Mouse (Mus musculus) heart, adult 2 months (tissue): ENCODE results near the gene Parp14. TPM values are rescaled to one million over a fixed set of nuclear protein-coding genes. Genes with fewer than 3 reads are reported as not detected.
A peak's percentile ranks its signal among the peaks of the same experiment; 100 is the strongest.

Source experiments
- DNase-seq, 2 experiments: peaks; one replicate each; pipeline ENCODE4 v3.0.0; 2021
- H3K27ac ChIP-seq: fragments of 200-600 bp; 2 replicates; pipeline ENCODE4 v1.8.1; 2022
- H3K27me3 ChIP-seq: fragments of 200-500 bp; 2 replicates; pipeline ENCODE4 v1.6.1; 2012; ENCODE audit warnings: mild to moderate bottlenecking, low read length, inconsistent platforms, mixed read lengths; ENCODE audit not compliant: control insufficient read depth, insufficient read depth
- H3K36me3 ChIP-seq: fragments of 200-500 bp; 2 replicates; pipeline ENCODE4 v1.6.1; 2012; ENCODE audit warnings: low read length, inconsistent platforms; ENCODE audit not compliant: control insufficient read depth, insufficient read depth
- H3K4me1 ChIP-seq: fragments of 200-500 bp; 2 replicates; pipeline ENCODE4 v1.6.1; 2011; ENCODE audit warnings: low read length; ENCODE audit not compliant: control insufficient read depth, insufficient read depth
- H3K4me3 ChIP-seq: fragments of 200-600 bp; 2 replicates; pipeline ENCODE4 v1.8.1; 2022
- H3K79me2 ChIP-seq: fragments of 200-500 bp; replicated peaks from 2 replicates; pipeline ENCODE4 v1.6.1; 2012; ENCODE audit warnings: mild to moderate bottlenecking, inconsistent platforms, low read length, moderate library complexity, mixed read lengths; ENCODE audit not compliant: control insufficient read depth, insufficient read depth
- H3K9ac ChIP-seq: fragments of 200-500 bp; 2 replicates; pipeline ENCODE4 v1.6.1; 2012; ENCODE audit warnings: low read depth, mild to moderate bottlenecking, control low read depth, inconsistent platforms, low read length, mixed read lengths
- CTCF ChIP-seq: fragments of 200-600 bp; IDR thresholded peaks from 2 replicates; pipeline ENCODE4 v1.8.1; 2022; ENCODE audit warnings: antibody characterized with exemption, mild to moderate bottlenecking, moderate library complexity
- EP300 ChIP-seq: fragments of 200-500 bp; IDR thresholded peaks from 2 replicates; pipeline ENCODE4 v1.6.1; 2011; ENCODE audit warnings: low read depth, low read length, control low read depth; ENCODE audit not compliant: insufficient read depth
- POLR2A ChIP-seq: fragments of 200-500 bp; IDR thresholded peaks from 2 replicates; pipeline ENCODE4 v1.6.1; 2011; ENCODE audit warnings: mild to moderate bottlenecking, low read depth, low read length, control low read depth; ENCODE audit not compliant: insufficient read depth
- WGBS: fragments of 180-500 bp; shearing (Covaris S2); methylation state at CpG from one replicate; pipeline ENCODE4 v1.1.7; 2018; 5-methylcytosine and 5-hydroxymethylcytosine counted together
- intact Hi-C: fragments of 180-260 bp; cut with DNase I; formaldehyde crosslinking; loops from one replicate; pipeline ENCODE4 v1.15.1; 2025
- long read RNA-seq: library from polyadenylated mRNA; stranded (forward); transcript quantifications from one replicate; pipeline ENCODE4 v2.0.0, GENCODE M21; 2021
- polyA plus RNA-seq: library from polyadenylated mRNA; depleted of rRNA; stranded (reverse); fragments of >200 nt; gene quantifications from 2 replicates; pipeline ENCODE4 v1.2.3, GENCODE M21; 2012; rRNA removed
- total RNA-seq, 2 experiments: library from RNA; stranded (reverse); gene quantifications; 2 replicates each; pipeline ENCODE4 v1.2.3; 2021

The Parp14 gene
- total RNA-seq (10 to 100 TPM in 1 of 2 experiments, 1 to 10 TPM in 1; 9.9 to 11.3 TPM), polyA plus RNA-seq (3.8 and 5.9 TPM in 2 replicates)
- long read RNA-seq, full-length matches to known transcripts: 1 of 4 reads
- long read RNA-seq, partial matches to known transcripts: 2 of 4 reads
- long read RNA-seq, other reads (novel, unspliced or antisense): 1 of 4 reads

DNA sequence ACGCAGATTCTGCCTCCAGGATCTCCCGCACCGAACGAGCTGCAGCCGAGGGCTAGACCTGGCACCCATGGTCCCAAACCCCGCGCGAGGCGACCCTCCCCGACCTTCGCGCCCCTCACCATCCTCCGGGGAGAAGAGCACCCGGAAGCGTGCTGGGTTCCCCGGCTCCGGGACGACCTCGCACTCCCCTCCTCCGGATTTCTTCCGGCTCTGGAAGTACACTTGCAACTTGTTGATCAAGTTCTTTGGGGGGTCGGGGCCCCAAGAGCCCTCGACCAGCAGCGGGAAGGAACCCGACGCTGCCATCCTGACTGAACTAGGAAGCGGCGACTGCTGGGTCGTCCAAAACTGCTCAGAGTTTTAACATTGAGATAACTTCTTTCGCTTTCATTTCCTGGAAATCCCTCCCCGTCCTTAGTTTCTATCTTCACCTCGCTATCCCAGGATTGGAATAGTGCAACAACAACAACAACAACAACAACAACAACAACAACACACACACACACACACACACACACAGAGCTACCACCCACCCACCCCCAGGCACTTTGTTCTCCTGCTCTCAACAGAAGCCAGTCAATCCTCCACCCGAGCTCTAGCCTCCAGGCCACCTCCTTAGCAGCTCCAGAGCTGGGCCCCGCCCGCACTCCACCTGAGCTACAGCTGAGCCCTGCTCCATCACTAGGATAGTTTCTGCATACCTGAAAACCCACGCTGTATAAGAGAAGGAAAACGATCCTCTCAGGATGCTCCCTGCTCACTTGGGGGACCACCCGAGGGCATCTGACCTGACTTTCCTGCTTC, at the start of gene Parp14:
Gene Parp14, minus strand, starts transcription at position 497 of the 804 bp plus-strand sequence.
- Histone ChIP-seq H3K4me3 (peak within 1 kb of the TSS; percentile 90), H3K4me1 (peaks cover 9% of the 10 kb centered on the region; the same call in 1 of the 2 replicates), H3K9ac (peak within 1 kb of the TSS; percentile 95), H3K27ac (peak within 1 kb of the TSS; percentile 96), H3K36me3 (peaks cover 4% of the 10 kb centered on the region; the same call in 1 of the 2 replicates), H3K27me3 (no peaks in the 10 kb centered on the region), H3K79me2 (no peaks in the 10 kb centered on the region)
- intact Hi-C loops: loop anchor here (10.0 kb wide), 1 partner anchor 174 kb away; the partner anchor contains the start of gene Wdr5b
- TF ChIP-seq CTCF (no peak), POLR2A (peak; percentile 88)
- peak; percentile 65 to 74 for DNase-seq
- under 1% methylated on average over 38 of the region's 38 CpGs for WGBS

DNA sequence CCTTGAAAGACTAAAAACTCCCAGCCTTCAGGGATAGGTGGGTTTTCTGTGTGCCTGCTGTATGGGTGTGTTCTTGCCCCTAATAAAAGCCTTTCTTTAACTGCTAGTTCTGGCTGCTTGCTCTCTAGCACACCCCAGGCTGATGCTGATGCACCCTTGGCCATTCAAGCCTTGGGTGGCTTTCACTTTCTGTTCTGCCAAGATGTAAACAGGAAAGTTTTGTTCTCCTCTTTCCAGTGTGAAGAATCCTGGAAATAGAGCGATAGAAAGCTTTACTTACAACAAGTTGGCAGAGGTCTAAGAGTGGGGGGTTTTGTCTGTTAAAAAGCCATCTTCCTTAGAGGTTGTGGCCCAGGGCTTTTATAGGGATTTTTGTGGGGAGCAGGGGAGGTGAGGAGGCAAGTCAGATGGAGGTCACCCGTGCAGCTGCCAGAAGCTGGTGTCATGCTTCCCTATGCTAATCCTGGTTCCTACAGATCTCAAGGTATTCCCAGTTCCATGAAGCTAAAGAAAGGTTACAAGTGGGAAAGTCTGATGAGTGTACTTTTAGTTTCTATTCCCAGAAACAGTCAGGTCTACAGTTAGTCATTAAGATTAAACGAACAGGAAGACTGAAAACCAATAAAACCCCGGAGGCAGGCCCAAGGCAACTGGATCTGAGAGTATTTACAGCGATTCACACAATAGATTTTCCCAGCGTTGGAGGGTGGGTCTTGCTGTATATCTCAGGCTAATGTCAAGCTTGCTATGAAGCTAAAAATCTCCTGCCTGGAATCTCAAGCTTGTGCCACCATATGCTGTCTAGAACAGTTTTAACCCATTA, 47.6 kb upstream of the Parp14 start:
- intact Hi-C loops: no loop called here
- Histone ChIP-seq H3K79me2 (no peaks in the 10 kb centered on the region), H3K27me3 (no peaks in the 10 kb centered on the region), H3K4me1 (peaks cover 1% of the 10 kb centered on the region), H3K36me3 (no peaks in the 10 kb centered on the region), H3K27ac (peak overlapping the region; percentile 6; the same call in 1 of the 2 replicates), H3K4me3 (no peak overlapping the region), H3K9ac (no peak overlapping the region)
- WGBS: 62% methylated on average over 6 of the region's 6 CpGs
- no peak for TF ChIP-seq POLR2A
- TF ChIP-seq EP300: no peak
- TF ChIP-seq CTCF: no peak
- DNase-seq: no peak

GRCm38 (mm10) chr16:35914301-35914700, 43.0 kb upstream of the Parp14 start:
- no peak overlapping the region for H3K4me3 ChIP-seq
- intact Hi-C loops: no loop called here
- WGBS: 65% methylated on average over 5 of the region's 5 CpGs
- no peak for TF ChIP-seq EP300
- no peak for TF ChIP-seq CTCF
- TF ChIP-seq POLR2A: no peak
- no peaks in the 10 kb centered on the region for H3K79me2 ChIP-seq
- H3K27ac ChIP-seq: no peak overlapping the region
- no peak for DNase-seq
- peaks cover 1% of the 10 kb centered on the region for H3K4me1 ChIP-seq
- H3K9ac ChIP-seq: no peak overlapping the region
- H3K36me3 ChIP-seq: no peaks in the 10 kb centered on the region
- no peaks in the 10 kb centered on the region for H3K27me3 ChIP-seq

DNA sequence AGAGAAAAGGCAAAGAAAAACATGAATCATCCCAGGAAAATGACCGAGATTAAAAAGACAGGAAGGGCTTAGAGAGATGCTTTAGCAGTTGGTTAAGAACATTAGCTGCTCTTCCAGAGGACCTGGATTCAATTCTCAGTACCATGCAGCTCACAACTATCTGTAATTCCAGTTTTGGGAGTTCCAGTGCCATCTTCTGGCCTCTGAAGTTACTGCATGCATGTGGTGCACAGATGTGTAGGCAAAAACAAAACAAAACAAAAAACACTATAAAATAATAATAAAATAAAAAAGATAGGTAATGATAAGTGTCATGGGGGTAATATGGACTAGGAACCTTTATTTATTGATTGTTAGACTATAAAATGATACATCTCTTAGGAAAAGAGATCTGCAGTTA, 42.2 kb upstream of the Parp14 start:
- 61% methylated on average over 1 of the region's 1 CpGs for WGBS
- TF ChIP-seq POLR2A: no peak
- TF ChIP-seq EP300: no peak
- TF ChIP-seq CTCF: peak; percentile 65
- Histone ChIP-seq H3K27me3 (no peaks in the 10 kb centered on the region), H3K79me2 (no peaks in the 10 kb centered on the region), H3K27ac (no peak overlapping the region), H3K36me3 (no peaks in the 10 kb centered on the region), H3K4me1 (peaks cover 1% of the 10 kb centered on the region; the same call in 1 of the 2 replicates), H3K4me3 (no peak overlapping the region), H3K9ac (no peak overlapping the region)
- no peak for DNase-seq
- intact Hi-C loops: loop anchor here (2.0 kb wide), 1 partner anchor 39 kb away; no protein-coding TSS in a partner anchor

DNA sequence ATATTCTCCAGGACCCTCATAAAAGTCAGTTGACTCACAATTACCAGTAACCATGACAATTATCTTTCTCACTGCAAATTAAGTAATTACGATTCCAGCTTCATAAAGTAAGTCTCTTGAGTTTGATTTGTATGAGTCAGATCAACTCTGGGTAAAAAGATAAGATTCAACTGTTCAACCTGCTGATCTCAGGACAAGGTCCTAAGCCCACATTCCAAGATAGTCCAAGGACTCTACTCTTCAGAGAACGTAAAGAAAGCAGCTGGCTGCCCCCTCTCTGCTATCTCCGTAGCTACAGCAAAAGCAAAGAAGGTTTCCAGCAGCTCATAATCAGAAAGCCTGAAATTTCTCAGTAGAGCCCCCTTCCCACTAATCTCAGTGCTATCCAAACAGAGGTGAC, 40.1 kb upstream of the Parp14 start:
- H3K4me1 ChIP-seq: peaks cover 1% of the 10 kb centered on the region; the same call in 1 of the 2 replicates
- no peaks in the 10 kb centered on the region for H3K36me3 ChIP-seq
- no peaks in the 10 kb centered on the region for H3K79me2 ChIP-seq
- 50% methylated on average over 3 of the region's 3 CpGs for WGBS
- no peak overlapping the region for H3K4me3 ChIP-seq
- H3K9ac ChIP-seq: no peak overlapping the region
- intact Hi-C loops: no loop called here
- no peaks in the 10 kb centered on the region for H3K27me3 ChIP-seq
- no peak for DNase-seq
- no peak overlapping the region for H3K27ac ChIP-seq
- TF ChIP-seq CTCF (no peak), POLR2A (no peak), EP300 (no peak)
